In genomic region chr5:147564140-147564590, GRCm38 (mm10) we compare ENCODE assay signal across 9 mouse cellular contexts.
A peak's percentile ranks its signal among the peaks of the same experiment; 100 is the strongest.
DNase-seq lines count a peak whose midpoint lies in the region; ATAC-seq and TF ChIP-seq lines count a peak whose summit lies in the region.
"Had no signal": no experiment of that assay in that cellular context is flagged by ENCODE, and none has a peak within 500 bp of the region (broad histone marks: within the 10 kb centered on the region; RNA-seq: fewer than 3 reads in every experiment).

No protein-coding gene starts in this region.

- no peaks in the 10 kb centered on the region for H3K36me3 ChIP-seq in heart, embryonic 16.5 days (ENCODE audit: control insufficient read depth, insufficient read depth)
- H3K36me3 ChIP-seq in E14TG2a.4 (ENCODE audit: insufficient read depth, low read length) = no peaks in the 10 kb centered on the region
- no peaks in the 10 kb centered on the region for H3K36me3 ChIP-seq in hindbrain, embryonic 13.5 days
- H3K36me3 ChIP-seq in midbrain, embryonic 13.5 days = no peaks in the 10 kb centered on the region

- no peak for DNase-seq in heart, adult 8-10 months (ENCODE audit: low spot score)
- no peak for DNase-seq in left cerebral cortex, postnatal 25 days (ENCODE audit: low spot score in 2 of 2)
- DNase-seq in adrenal gland, adult (ENCODE audit: inconsistent age in 2 of 2, low spot score in 1 of 2) = no peak
- DNase-seq in gastrocnemius, adult 8-10 months (ENCODE audit: low spot score in 2 of 2) = no peak
- DNase-seq: gastrocnemius, adult 2 months had no signal

- no peaks in the 10 kb centered on the region for H3K9me3 ChIP-seq in heart, embryonic 16.5 days (replicated peaks; ENCODE audit: control insufficient read depth, low read length)
- no peaks in the 10 kb centered on the region for H3K9me3 ChIP-seq in E14TG2a.4 (ENCODE audit: low read length)
- H3K9me3 ChIP-seq in hindbrain, embryonic 13.5 days = no peaks in the 10 kb centered on the region
- H3K9me3 ChIP-seq in midbrain, embryonic 13.5 days = no peaks in the 10 kb centered on the region

- intact Hi-C loops in left cerebral cortex, postnatal 25 days (cut with DNase I) = no loop called here

- no peaks in the 10 kb centered on the region for H3K27me3 ChIP-seq in heart, embryonic 16.5 days (ENCODE audit: control insufficient read depth, insufficient read depth, low read length)
- H3K27me3 ChIP-seq in E14TG2a.4 (ENCODE audit: insufficient read depth, low read length) = peaks cover 4% of the 10 kb centered on the region; the same call in 1 of the 2 replicates
- no peaks in the 10 kb centered on the region for H3K27me3 ChIP-seq in hindbrain, embryonic 13.5 days
- H3K27me3 ChIP-seq in midbrain, embryonic 13.5 days = no peaks in the 10 kb centered on the region

- no peak overlapping the region for H3K9ac ChIP-seq in heart, embryonic 16.5 days (ENCODE audit: low read length)
- no peak overlapping the region for H3K9ac ChIP-seq in hindbrain, embryonic 13.5 days
- H3K9ac ChIP-seq in midbrain, embryonic 13.5 days (replicated peaks) = no peak overlapping the region

- no peak overlapping the region for H3K27ac ChIP-seq in heart, embryonic 16.5 days (ENCODE audit: low read length)
- H3K27ac ChIP-seq in hindbrain, embryonic 13.5 days = no peak overlapping the region
- H3K27ac ChIP-seq in midbrain, embryonic 13.5 days = no peak overlapping the region
- H3K27ac ChIP-seq: gastrocnemius, adult 2 months had no signal

- no peak for TF ChIP-seq CTCF in E14TG2a.4 (conservative IDR thresholded peaks at IDR 0.05; ENCODE audit: low read length)

- peak; percentile 37; the same call in 1 of the 2 replicates for ATAC-seq in heart, embryonic 16.5 days (replicated peaks; ENCODE audit: extremely low read depth, insufficient read depth, low FRiP score)
- no peak for ATAC-seq in hindbrain, embryonic 13.5 days (ENCODE audit: low FRiP score)
- 0 out of 2 replicates have a peak, but pooled peaks have one; percentile 30 for ATAC-seq in midbrain, embryonic 13.5 days

- WGBS in heart, embryonic 16.5 days = 39% methylated on average over 16 of the region's 16 CpGs
- 22% methylated on average over 16 of the region's 16 CpGs for WGBS in hindbrain, embryonic 13.5 days
- 23% methylated on average over 16 of the region's 16 CpGs for WGBS in midbrain, embryonic 13.5 days

- H3K4me2 ChIP-seq in heart, embryonic 16.5 days (ENCODE audit: low read depth, low read length) = peak overlapping the region; percentile 51; the same call in 1 of the 2 replicates
- peak overlapping the region; percentile 17; the same call in 1 of the 2 replicates for H3K4me2 ChIP-seq in hindbrain, embryonic 13.5 days
- H3K4me2 ChIP-seq in midbrain, embryonic 13.5 days (replicated peaks) = peak overlapping the region; percentile 22

- 0 out of 2 replicates have a peak overlapping the region, but pooled peaks have one; percentile 4 for H3K4me3 ChIP-seq in heart, embryonic 16.5 days (ENCODE audit: low read length)
- H3K4me3 ChIP-seq in E14TG2a.4 (replicated peaks; ENCODE audit: low read length) = 0 out of 2 replicates have a peak overlapping the region, but pooled peaks have one; percentile 17
- no peak overlapping the region for H3K4me3 ChIP-seq in hindbrain, embryonic 13.5 days
- no peak overlapping the region for H3K4me3 ChIP-seq in midbrain, embryonic 13.5 days (replicated peaks)
- H3K4me3 ChIP-seq: gastrocnemius, adult 2 months had no signal

- H3K4me1 ChIP-seq in heart, embryonic 16.5 days (ENCODE audit: control insufficient read depth, insufficient read depth, low read length) = no peaks in the 10 kb centered on the region
- peaks cover 17% of the 10 kb centered on the region for H3K4me1 ChIP-seq in E14TG2a.4 (replicated peaks; ENCODE audit: low read depth, low read length)
- H3K4me1 ChIP-seq in hindbrain, embryonic 13.5 days (replicated peaks) = peaks cover 11% of the 10 kb centered on the region
- H3K4me1 ChIP-seq in midbrain, embryonic 13.5 days (replicated peaks) = peaks cover 5% of the 10 kb centered on the region

Comparison
In these comparisons a context has a peak if more than half of its experiments do, and no peak if none do; other contexts are left out.
1. H3K4me3 ChIP-seq: peak in heart, embryonic 16.5 days (single experiment) and E14TG2a.4 (single experiment); none in hindbrain, embryonic 13.5 days (single experiment) and midbrain, embryonic 13.5 days (single experiment).
2. Peak in every context shown above with its lines, with median percentiles within 50 percentile points of each other: H3K4me2 ChIP-seq.